Mouse (Mus musculus) kidney, postnatal 0 days (tissue): ENCODE data around the gene 2200002D01Rik. TPM values are rescaled to one million over a fixed set of nuclear protein-coding genes. Genes with fewer than 3 reads are reported as not detected.
"Not testable (repeated sequence)": the region's sequence is repeated elsewhere in the genome, so short reads cannot be mapped to it uniquely, and the experiment has no call there.

Source experiments
- ATAC-seq: fragments of 200-750 bp; cut with Nextera tagmentation; replicated peaks from 2 replicates; pipeline ENCODE4 v1.8.0; 2017; ENCODE audit warnings: low read depth, moderate number of reproducible peaks, moderate TSS enrichment, moderate library complexity; ENCODE audit not compliant: low FRiP score
- DNase-seq: peaks from one replicate; pipeline ENCODE4 v3.0.0-alpha.2; 2016; ENCODE audit warnings: low spot score
- H3K27ac ChIP-seq: fragments of 300-500 bp; sonication (generic); 2 replicates; pipeline ENCODE4 v1.5.1; 2014; ENCODE audit warnings: mild to moderate bottlenecking
- H3K27me3 ChIP-seq: fragments of 300-500 bp; sonication (generic); 2 replicates; pipeline ENCODE4 v1.6.1; 2014; ENCODE audit warnings: low read length, mixed read lengths; ENCODE audit not compliant: insufficient read depth
- H3K36me3 ChIP-seq: fragments of 300-500 bp; sonication (generic); 2 replicates; pipeline ENCODE4 v1.6.1; 2014; ENCODE audit warnings: low read length, mixed read lengths; ENCODE audit not compliant: insufficient read depth
- H3K4me1 ChIP-seq: fragments of 300-500 bp; sonication (generic); replicated peaks from 2 replicates; pipeline ENCODE4 v1.6.1; 2014; ENCODE audit warnings: antibody characterized with exemption, low read length, mixed read lengths; ENCODE audit not compliant: insufficient read depth
- H3K4me2 ChIP-seq: fragments of 300-500 bp; sonication (generic); 2 replicates; pipeline ENCODE4 v1.6.1; 2014; ENCODE audit warnings: mild to moderate bottlenecking, low read length, moderate library complexity, mixed read lengths
- H3K4me3 ChIP-seq: fragments of 300-500 bp; sonication (generic); replicated peaks from 2 replicates; pipeline ENCODE4 v1.5.1; 2014; ENCODE audit warnings: low read depth, low read length
- H3K9ac ChIP-seq: fragments of 300-500 bp; sonication (generic); 2 replicates; pipeline ENCODE4 v1.6.1; 2014; ENCODE audit warnings: low read depth, low read length
- H3K9me3 ChIP-seq: fragments of 300-500 bp; sonication (generic); replicated peaks from 2 replicates; pipeline ENCODE4 v1.6.1; 2016; ENCODE audit warnings: low read length, inconsistent platforms, mixed read lengths
- CTCF ChIP-seq: IDR thresholded peaks from 2 replicates; pipeline ENCODE4 v1.5.1; 2016; ENCODE audit warnings: antibody characterized with exemption, low read depth, mild to moderate bottlenecking, moderate library complexity
- WGBS: fragments of 180-500 bp; shearing (Covaris S2); extraction: QIAGEN DNeasy Blood & Tissue Kit; methylation state at CpG from one replicate; pipeline ENCODE4 v1.1.7; 2014; 5-methylcytosine and 5-hydroxymethylcytosine counted together
- polyA plus RNA-seq: library from polyadenylated mRNA; unstranded; fragments of >200 nt; fragmentation: Nextera tagmentation; extraction: Ambion mirVana; gene quantifications from 2 replicates; pipeline ENCODE4 v1.2.1, GENCODE M21; 2015

The 2200002D01Rik gene
- polyA plus RNA-seq, 1 experiment from 2014 or later, result 23.7 TPM

GRCm38 (mm10) chr7:29246619-29247313 lies 1.5 kb downstream of the 2200002D01Rik start:
- H3K36me3 ChIP-seq, result 0 out of 2 replicates have a peak, but pooled peaks cover 10% of the 10 kb centered on the region
- no peak for DNase-seq
- no peaks in the 10 kb centered on the region for H3K9me3 ChIP-seq
- H3K4me1 ChIP-seq, result peaks cover 3% of the 10 kb centered on the region
- TF ChIP-seq CTCF, result no peak
- 79% methylated on average over 21 of the region's 21 CpGs for WGBS
- no peak overlapping the region for H3K9ac ChIP-seq
- no peak overlapping the region for H3K4me3 ChIP-seq
- no peaks in the 10 kb centered on the region for H3K27me3 ChIP-seq
- no peak overlapping the region; the same call in 1 of the 2 replicates for H3K4me2 ChIP-seq
- no peak for ATAC-seq
- no peak overlapping the region for H3K27ac ChIP-seq

- Histone ChIP-seq H3K27me3 (no peaks in the 10 kb centered on the region), H3K4me1 (peaks cover 3% of the 10 kb centered on the region), H3K9ac (no peak overlapping the region), H3K9me3 (no peaks in the 10 kb centered on the region), H3K4me3 (no peak overlapping the region), H3K36me3 (0 out of 2 replicates have a peak, but pooled peaks cover 10% of the 10 kb centered on the region), H3K4me2 (no peak overlapping the region), H3K27ac (no peak overlapping the region)
- 78% methylated on average over 5 of the region's 5 CpGs for WGBS
- ATAC-seq (no peak), DNase-seq (no peak)
- TF ChIP-seq CTCF, result no peak
Observed at GRCm38 (mm10) chr7:29246015-29246414, 2.3 kb downstream of the 2200002D01Rik start.

- WGBS, result 79% methylated on average over 7 of the region's 7 CpGs
- Histone ChIP-seq H3K4me1 (peaks cover 3% of the 10 kb centered on the region), H3K4me2 (no peak overlapping the region), H3K4me3 (no peak overlapping the region), H3K9ac (no peak overlapping the region), H3K27me3 (no peaks in the 10 kb centered on the region), H3K36me3 (0 out of 2 replicates have a peak, but pooled peaks cover 10% of the 10 kb centered on the region), H3K9me3 (no peaks in the 10 kb centered on the region), H3K27ac (no peak overlapping the region)
- TF ChIP-seq CTCF, result peak; percentile 70
- ATAC-seq (no peak), DNase-seq (no peak)
Observed at GRCm38 (mm10) chr7:29244732-29245416, 3.4 kb downstream of the 2200002D01Rik start.

- H3K9me3 ChIP-seq, result no peaks in the 10 kb centered on the region
- WGBS, result under 1% methylated on average over 60 of the region's 60 CpGs
- H3K27ac ChIP-seq, result peak within 1 kb of the TSS; percentile 87
- no peaks in the 10 kb centered on the region for H3K36me3 ChIP-seq
- ATAC-seq (peak; percentile 97), DNase-seq (peak; percentile 100)
- H3K4me2 ChIP-seq, result peak within 1 kb of the TSS; percentile 68
- no peaks in the 10 kb centered on the region for H3K27me3 ChIP-seq
- H3K4me1 ChIP-seq, result no peaks in the 10 kb centered on the region
- peak within 1 kb of the TSS; percentile 59 for H3K9ac ChIP-seq
- H3K4me3 ChIP-seq, result peak within 1 kb of the TSS; percentile 56
- 0 out of 2 replicates have a peak, but pooled peaks have one; percentile 24 for TF ChIP-seq CTCF
Observed at GRCm38 (mm10) chr7:29238019-29238967, 10.0 kb downstream of the 2200002D01Rik start, which contains the start of gene Yif1b. Yif1b (plus strand) TSS chr7:29238329.

- WGBS, result 25% methylated on average over 6 of the region's 6 CpGs
- H3K9ac ChIP-seq, H3K9me3 ChIP-seq, DNase-seq, H3K4me1 ChIP-seq, H3K36me3 ChIP-seq, H3K27me3 ChIP-seq: not testable (repeated sequence)
- Histone ChIP-seq H3K4me3 (0 out of 2 replicates have a peak overlapping the region, but pooled peaks have one; percentile 10), H3K27ac (peak overlapping the region; percentile 87), H3K4me2 (peak overlapping the region; percentile 48)
- ATAC-seq, result peak; percentile 1; the same call in 1 of the 2 replicates
Observed at GRCm38 (mm10) chr7:29237596-29237995, 10.7 kb downstream of the 2200002D01Rik start.
